Mouse (Mus musculus) layer of hippocampus, adult 2 months (tissue): ENCODE data around the gene Gatad2a. TPM values are rescaled to one million over a fixed set of nuclear protein-coding genes. Genes with fewer than 3 reads are reported as not detected.

Source experiments
- DNase-seq, 2 experiments: peaks; one replicate each; pipeline ENCODE4 v3.0.0; 2022; ENCODE audit warnings: low spot score in 2 of 2
- H3K27ac ChIP-seq: fragments of 200-600 bp; 2 replicates; pipeline ENCODE4 v1.8.1; 2022
- H3K4me3 ChIP-seq: fragments of 200-600 bp; 2 replicates; pipeline ENCODE4 v1.8.1; 2022; ENCODE audit warnings: mild to moderate bottlenecking
- CTCF ChIP-seq: fragments of 200-600 bp; conservative IDR thresholded peaks from 2 replicates; pipeline ENCODE4 v1.8.1; 2022; ENCODE audit warnings: antibody characterized with exemption, mild to moderate bottlenecking, moderate library complexity
- total RNA-seq, 2 experiments: library from RNA; stranded (reverse); gene quantifications; 2 replicates each; pipeline ENCODE4 v1.2.3; 2021

Gatad2a gene
- total RNA-seq, 2 experiments from 2014 or later = 29.7 to 32.4 TPM

DNA sequence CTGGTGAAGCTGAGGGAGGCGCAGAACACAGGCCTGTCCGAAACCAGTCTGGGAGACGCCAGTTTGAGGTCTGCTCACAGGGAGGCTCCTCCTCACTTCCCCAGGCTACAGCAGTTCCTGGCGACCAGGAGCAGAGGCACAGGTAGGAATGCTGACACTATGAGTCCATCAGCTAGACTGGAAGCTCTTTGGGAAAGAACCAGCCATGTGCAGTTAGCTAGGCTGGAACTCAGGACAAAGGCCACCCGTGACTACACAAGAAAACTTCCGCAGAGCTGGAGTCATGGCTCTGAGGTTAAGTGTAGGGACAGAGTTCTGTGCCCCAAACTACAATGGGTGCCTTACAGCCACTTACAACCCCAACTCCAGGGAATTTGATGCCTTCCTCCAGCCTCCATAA, 98.3 kb downstream of the Gatad2a start:
- no peak for DNase-seq
- TF ChIP-seq CTCF = no peak
- Histone ChIP-seq H3K27ac (no peak overlapping the region), H3K4me3 (no peak overlapping the region)

DNA sequence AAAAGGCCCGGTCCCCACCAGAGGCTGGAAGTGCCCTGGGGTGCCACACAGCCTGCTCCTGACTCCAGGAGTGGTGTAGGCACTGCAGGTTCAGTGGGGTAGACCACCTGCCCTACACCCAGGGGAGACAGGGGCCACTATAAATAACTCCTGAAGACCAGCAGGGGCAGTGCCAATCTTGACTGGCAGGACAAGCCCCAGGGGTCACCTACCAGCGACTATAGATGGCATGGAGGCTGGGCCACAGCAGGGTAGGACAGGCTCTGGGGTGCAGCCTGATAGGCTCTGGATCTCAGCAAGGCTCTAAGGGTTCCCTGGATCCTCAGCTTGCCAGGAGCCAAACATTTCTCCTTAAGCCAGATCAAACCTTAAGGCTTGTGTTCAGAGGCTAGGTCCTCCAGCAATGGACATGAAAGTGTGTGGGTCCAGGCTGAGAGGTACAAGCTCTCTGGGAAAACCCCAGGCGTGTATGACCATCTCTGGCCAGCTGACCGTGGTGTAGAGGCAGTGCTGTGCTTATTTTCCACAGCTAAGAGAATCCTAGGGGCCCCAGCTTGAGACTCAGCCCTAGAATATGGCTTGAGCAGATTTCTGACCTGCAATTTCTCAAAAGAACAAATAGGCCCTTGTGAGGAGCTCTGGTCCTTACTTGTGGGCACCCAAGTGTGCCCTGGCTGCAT, 100.3 kb downstream of the Gatad2a start:
- Histone ChIP-seq H3K4me3 (no peak overlapping the region), H3K27ac (no peak overlapping the region)
- no peak for DNase-seq
- no peak for TF ChIP-seq CTCF

DNA sequence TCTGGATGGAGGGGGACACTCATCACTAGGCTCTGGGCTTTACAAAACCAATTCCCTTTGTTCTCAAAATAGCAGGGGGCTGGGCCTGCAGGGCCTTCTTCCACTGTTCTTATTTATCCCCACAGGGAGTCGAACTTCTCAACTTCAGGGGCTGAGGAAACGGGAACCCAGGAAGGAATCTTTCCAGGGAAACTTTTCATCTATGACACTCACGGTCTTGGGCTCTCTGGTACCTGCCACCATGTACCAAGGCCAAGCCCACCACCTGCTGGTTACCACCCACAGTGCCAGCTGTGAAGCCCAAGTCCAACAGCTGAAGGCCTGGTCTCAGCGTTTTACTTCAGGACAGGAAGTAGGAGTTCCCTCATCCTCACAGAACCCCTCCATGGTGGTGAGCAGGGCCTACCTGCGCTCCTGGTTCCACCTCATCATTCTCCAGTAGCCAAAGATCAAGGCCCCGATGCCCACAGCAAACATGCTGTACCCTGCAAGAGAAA, 101.3 kb downstream of the Gatad2a start:
- TF ChIP-seq CTCF = no peak
- peak overlapping the region; percentile 2; the same call in 1 of the 2 replicates for H3K27ac ChIP-seq
- DNase-seq = no peak
- no peak overlapping the region for H3K4me3 ChIP-seq

GRCm38 (mm10) chr8:69893863-69894262, 102.3 kb downstream of the Gatad2a start:
- H3K4me3 ChIP-seq = no peak overlapping the region
- TF ChIP-seq CTCF = peak; percentile 80
- DNase-seq = peak in 1 of 2 experiments; percentile 68
- peak overlapping the region; percentile 2; the same call in 1 of the 2 replicates for H3K27ac ChIP-seq

- DNase-seq = peak; percentile 60 to 65
- peak overlapping the region; percentile 29; the same call in 1 of the 2 replicates for H3K4me3 ChIP-seq
- H3K27ac ChIP-seq = peak overlapping the region; percentile 54
- TF ChIP-seq CTCF = peak; percentile 91
These were observed 105.4 kb downstream of the Gatad2a start for GRCm38 (mm10) chr8:69890813-69891241.

- no peak overlapping the region for H3K27ac ChIP-seq
- no peak for DNase-seq
- no peak for TF ChIP-seq CTCF
- H3K4me3 ChIP-seq = peak overlapping the region; percentile 39
These were observed 107.3 kb downstream of the Gatad2a start for GRCm38 (mm10) chr8:69888902-69889301.

- DNase-seq = no peak
- Histone ChIP-seq H3K27ac (no peak overlapping the region), H3K4me3 (peak overlapping the region; percentile 41)
- TF ChIP-seq CTCF = no peak
These were observed 107.8 kb downstream of the Gatad2a start for GRCm38 (mm10) chr8:69888244-69888866.

DNA sequence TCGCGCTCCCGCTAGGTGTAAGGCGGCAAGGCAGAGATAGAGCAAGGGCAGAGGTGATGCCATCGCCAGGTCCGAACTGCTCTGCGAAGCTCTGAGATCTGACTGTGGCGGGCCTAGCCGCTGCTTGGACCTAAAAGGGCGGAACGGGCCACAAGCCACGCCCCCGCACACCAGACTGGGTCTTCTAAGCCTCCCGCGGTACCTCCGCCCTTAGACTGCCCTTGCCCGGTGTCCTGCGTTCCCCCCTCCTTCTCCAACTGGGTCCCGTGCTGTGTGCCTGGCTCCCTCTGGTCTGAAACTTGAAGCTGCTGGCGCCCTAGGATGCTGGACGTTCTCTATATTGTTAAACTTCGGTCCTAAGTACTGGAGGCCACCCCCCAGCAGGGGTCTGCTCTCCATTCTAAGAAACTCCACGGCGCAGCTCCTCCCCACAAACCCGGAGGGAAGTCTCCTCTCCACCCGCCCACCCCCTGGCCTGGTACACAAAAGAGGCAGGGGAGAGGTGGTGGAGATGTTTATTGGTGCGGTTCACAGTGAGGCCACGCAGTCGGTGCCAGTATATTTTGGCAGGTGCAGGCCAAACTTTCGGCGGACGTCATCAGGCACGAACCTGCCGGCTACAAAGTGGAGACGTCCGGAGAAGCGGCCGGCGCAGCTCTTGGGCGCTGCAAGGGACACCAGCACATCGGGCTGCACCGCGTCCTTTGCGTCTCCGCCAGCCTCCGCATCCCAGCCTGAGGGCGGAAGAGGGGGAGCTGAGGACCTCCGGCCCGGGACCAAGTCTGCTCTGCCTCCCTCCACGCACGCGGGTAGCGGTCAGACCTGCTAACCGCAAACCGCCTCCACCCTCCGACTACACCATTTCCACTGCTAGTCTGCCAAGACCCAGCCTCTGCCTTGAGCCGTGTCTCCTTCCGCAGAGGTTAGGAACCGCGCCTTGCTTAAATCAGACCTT, 108.6 kb downstream of the Gatad2a start, which contains the start of gene Cilp2:
Gene Cilp2, minus strand, starts transcription at position 399 of the 955 bp plus-strand sequence.
- peak within 1 kb of the TSS; percentile 41 for H3K4me3 ChIP-seq
- DNase-seq = no peak
- H3K27ac ChIP-seq = no peak within 1 kb of the TSS
- no peak for TF ChIP-seq CTCF

DNA sequence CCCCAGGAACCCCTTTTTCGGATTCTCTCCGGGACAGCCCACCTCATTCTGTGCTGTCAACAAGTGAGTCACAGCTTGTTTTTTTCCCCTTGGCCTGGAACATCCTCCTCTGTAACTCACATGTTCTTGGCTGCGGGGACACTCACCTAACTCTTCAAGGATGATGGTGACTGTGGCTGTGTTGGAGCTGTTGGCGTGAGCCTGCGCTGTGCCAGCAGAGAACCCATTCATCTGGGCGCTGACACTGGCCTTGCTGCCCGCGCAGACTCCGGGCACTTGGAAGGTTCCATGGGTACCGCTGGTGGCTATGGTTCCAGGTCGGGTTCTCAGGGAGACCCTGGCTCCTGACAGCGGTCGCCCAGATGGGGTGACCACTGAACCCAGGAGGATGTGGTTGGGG, 112.0 kb downstream of the Gatad2a start:
- no peak for TF ChIP-seq CTCF
- no peak for DNase-seq
- no peak overlapping the region for H3K27ac ChIP-seq
- no peak overlapping the region for H3K4me3 ChIP-seq

GRCm38 (mm10) chr8:69882833-69883600, 113.2 kb downstream of the Gatad2a start:
- no peak for TF ChIP-seq CTCF
- H3K27ac ChIP-seq = no peak overlapping the region
- no peak for DNase-seq
- H3K4me3 ChIP-seq = no peak overlapping the region

- no peak for TF ChIP-seq CTCF
- Histone ChIP-seq H3K27ac (no peak overlapping the region), H3K4me3 (peak overlapping the region; percentile 50)
- peak in 1 of 2 experiments; percentile 46 for DNase-seq
These were observed 114.0 kb downstream of the Gatad2a start for GRCm38 (mm10) chr8:69882021-69882756.
